Mouse (Mus musculus): Measurements from ENCODE around the gene Nipal1. TPM values are rescaled to one million over a fixed set of nuclear protein-coding genes. Genes with fewer than 3 reads are reported as not detected.

The Nipal1 gene
- total and polyA plus RNA-seq, 3 experiments = not detected

GRCm38 (mm10) chr5:72681451-72681850, 33.9 kb downstream of the Nipal1 start:
- Histone ChIP-seq H3K4me3 (replicated peaks in 1 of 3; ENCODE audit: low read depth in 2 of 3, low read length in 2 of 3, poor library complexity in 1 of 3) (no peak overlapping the region), H3K9ac (ENCODE audit: insufficient read depth, low read depth) (no peak overlapping the region), H3K27me3 (replicated peaks) (no peaks in the 10 kb centered on the region), H3K79me2 (replicated peaks; ENCODE audit: control insufficient read depth, extremely low read depth, insufficient read depth, poor library complexity, severe bottlenecking) (no peaks in the 10 kb centered on the region), H3K36me3 (replicated peaks in 1 of 2; ENCODE audit: control insufficient read depth in 1 of 2, insufficient read depth in 1 of 2, low read length in 1 of 2) (no peaks in the 10 kb centered on the region), H3K27ac (ENCODE audit: insufficient read depth, low read depth) (no peak overlapping the region), H3K9me3 (replicated peaks; ENCODE audit: low read length) (peaks cover 4% of the 10 kb centered on the region), H3K4me2 (ENCODE audit: insufficient read depth, low read depth, poor library complexity, severe bottlenecking) (no peak overlapping the region), H3K4me1 (ENCODE audit: control insufficient read depth in 1 of 2, insufficient read depth in 2 of 2) (0 out of 4 replicates have a peak, but pooled peaks cover 0 to 2% of the 10 kb centered on the region in 2 experiments)
- TF ChIP-seq CHD1 (IDR thresholded peaks at IDR 0.05; ENCODE audit: low read depth, low read length) = no peak
- TF ChIP-seq POLR2AphosphoS2 (IDR thresholded peaks at IDR 0.05; ENCODE audit: low read depth, low read length) = no peak
- no peak for TF ChIP-seq MAX (IDR thresholded peaks at IDR 0.05; ENCODE audit: low read length)
- no peak for TF ChIP-seq NRF1 (IDR thresholded peaks at IDR 0.05; ENCODE audit: low read depth, low read length)
- TF ChIP-seq NELFE (IDR thresholded peaks at IDR 0.05; ENCODE audit: low read depth, low read length) = no peak
- no peak for TF ChIP-seq BHLHE40 (IDR thresholded peaks at IDR 0.05; ENCODE audit: low read depth, low read length)
- no peak for TF ChIP-seq MYC (IDR thresholded peaks at IDR 0.05; ENCODE audit: low read depth, low read length)
- TF ChIP-seq JUN (IDR thresholded peaks at IDR 0.05; ENCODE audit: insufficient read depth, low read depth, low read length) = no peak
- no peak for TF ChIP-seq E2F4 (IDR thresholded peaks at IDR 0.05; ENCODE audit: insufficient replicate concordance, low read depth, low read length)
- no peak for TF ChIP-seq USF1 (IDR thresholded peaks at IDR 0.05; ENCODE audit: low read depth, low read length)
- no peak for TF ChIP-seq UBTF (IDR thresholded peaks at IDR 0.05; ENCODE audit: low read depth, low read length)
- no peak for TF ChIP-seq HCFC1 (IDR thresholded peaks at IDR 0.05; ENCODE audit: low read depth, low read length)
- no peak for DNase-seq (ENCODE audit: extremely low read depth)
- dilution Hi-C loops (cut with MboI; ENCODE audit: extremely low pct_ligation_motif_present, extremely low pct_unique_long_range_greater_than_20kb, low sequenced_read_pairs) = no loop called here
- in situ Hi-C loops (cut with MboI; ENCODE audit: low pct_ligation_motif_present, low pct_unique_long_range_greater_than_20kb, low sequenced_read_pairs) = no loop called here

GRCm38 (mm10) chr5:72689556-72689955, 42.0 kb downstream of the Nipal1 start:
- DNase-seq (ENCODE audit: extremely low read depth) = no peak
- TF ChIP-seq ZMIZ1 (IDR thresholded peaks at IDR 0.05; ENCODE audit: low read depth, low read length) (no peak), NRF1 (IDR thresholded peaks at IDR 0.05; ENCODE audit: low read depth, low read length) (no peak), ZKSCAN1 (IDR thresholded peaks at IDR 0.05; ENCODE audit: borderline replicate concordance, low read depth, low read length) (no peak), NELFE (IDR thresholded peaks at IDR 0.05; ENCODE audit: low read depth, low read length) (no peak), ELF1 (IDR thresholded peaks at IDR 0.05; ENCODE audit: low read depth, low read length) (no peak), USF2 (conservative IDR thresholded peaks at IDR 0.05; ENCODE audit: low read depth, low read length) (no peak), BHLHE40 (IDR thresholded peaks at IDR 0.05; ENCODE audit: low read depth, low read length) (no peak), JUND (conservative IDR thresholded peaks at IDR 0.05; ENCODE audit: low read depth, low read length) (no peak), MAZ (IDR thresholded peaks at IDR 0.05; ENCODE audit: low read depth, low read length) (no peak), MAFK (IDR thresholded peaks at IDR 0.05; ENCODE audit: insufficient replicate concordance, low read length) (no peak), CHD1 (IDR thresholded peaks at IDR 0.05; ENCODE audit: low read depth, low read length) (no peak), KAT2A (IDR thresholded peaks at IDR 0.05; ENCODE audit: insufficient replicate concordance, low read length) (no peak), SIN3A (IDR thresholded peaks at IDR 0.05; ENCODE audit: low read length) (no peak), MXI1 (IDR thresholded peaks at IDR 0.05; ENCODE audit: low read depth, low read length) (no peak), RCOR1 (conservative IDR thresholded peaks at IDR 0.05; ENCODE audit: low read depth, low read length) (no peak), CTCF (conservative IDR thresholded peaks at IDR 0.05 in 1 of 2, IDR thresholded peaks at IDR 0.05 in 1 of 2; ENCODE audit: low read depth in 2 of 2, low read length in 2 of 2) (no peak)
- no peak overlapping the region for H3K9ac ChIP-seq (ENCODE audit: insufficient read depth, low read depth)
- dilution Hi-C loops (cut with MboI; ENCODE audit: extremely low pct_ligation_motif_present, extremely low pct_unique_long_range_greater_than_20kb, low sequenced_read_pairs) = no loop called here
- in situ Hi-C loops (cut with MboI; ENCODE audit: low pct_ligation_motif_present, low pct_unique_long_range_greater_than_20kb, low sequenced_read_pairs) = no loop called here
- H3K79me2 ChIP-seq (replicated peaks; ENCODE audit: control insufficient read depth, extremely low read depth, insufficient read depth, poor library complexity, severe bottlenecking) = no peaks in the 10 kb centered on the region
- no peak overlapping the region for H3K27ac ChIP-seq (ENCODE audit: insufficient read depth, low read depth)
- no peak overlapping the region for H3K4me2 ChIP-seq (ENCODE audit: insufficient read depth, low read depth, poor library complexity, severe bottlenecking)
- H3K36me3 ChIP-seq (replicated peaks in 1 of 2; ENCODE audit: control insufficient read depth in 1 of 2, insufficient read depth in 1 of 2, low read length in 1 of 2) = no peaks in the 10 kb centered on the region
- no peak overlapping the region for H3K4me3 ChIP-seq (replicated peaks in 1 of 3; ENCODE audit: low read depth in 2 of 3, low read length in 2 of 3, poor library complexity in 1 of 3)
- H3K4me1 ChIP-seq (ENCODE audit: control insufficient read depth in 1 of 2, insufficient read depth in 2 of 2) = no peaks in the 10 kb centered on the region
- H3K9me3 ChIP-seq (replicated peaks; ENCODE audit: low read length) = no peaks in the 10 kb centered on the region
- no peaks in the 10 kb centered on the region for H3K27me3 ChIP-seq (replicated peaks)

Measured in CH12.LX (cell line).